Mouse (Mus musculus): Measurements from ENCODE around the gene Slit2.

GRCm38 (mm10) chr5:47982941-47983701, at the start of gene Slit2:
- TF ChIP-seq CTCF (IDR thresholded peaks at IDR 0.05; ENCODE audit: extremely low read depth, insufficient read depth, low read length) (no peak), POLR2A (IDR thresholded peaks at IDR 0.05; ENCODE audit: extremely low read depth, insufficient read depth, low read length) (no peak)
